Mouse (Mus musculus) liver, embryonic 14.5 days (tissue): ENCODE measurements at regions not wholly inside any gene's neighbourhood (a gene's known extent, or its start where the extent isn't known, plus 50 kb on each side); places are given as distances from the start of the nearest gene placed in this dataset.

ENCODE experiments used
- ATAC-seq: fragments of 200-750 bp; cut with Nextera tagmentation; 2 replicates; pipeline ENCODE4 v1.8.0; 2017; ENCODE audit warnings: moderate number of reproducible peaks, mild to moderate bottlenecking, moderate library complexity; ENCODE audit not compliant: insufficient read depth
- DNase-seq, 3 experiments: peaks; one replicate each; pipeline ENCODE4 v3.0.0-alpha.2; 2012 to 2013; ENCODE audit warnings: low read depth in 3 of 3, low spot score in 3 of 3
- H3K27ac ChIP-seq: fragments of 300-500 bp; sonication (generic); 2 replicates; pipeline ENCODE4 v1.5.1; 2014; ENCODE audit warnings: moderate library complexity, mild to moderate bottlenecking, control low read depth, inconsistent platforms
- H3K27me3 ChIP-seq: fragments of 300-500 bp; sonication (generic); 2 replicates; pipeline ENCODE4 v1.6.1; 2014; ENCODE audit warnings: mild to moderate bottlenecking, low read length, moderate library complexity; ENCODE audit not compliant: control insufficient read depth, insufficient read depth
- H3K36me3 ChIP-seq: fragments of 300-500 bp; sonication (generic); replicated peaks from 2 replicates; pipeline ENCODE4 v1.6.1; 2014; ENCODE audit warnings: low read depth; ENCODE audit not compliant: control insufficient read depth, insufficient read depth
- H3K4me1 ChIP-seq, 2 experiments: fragments of 200-500 bp in 1 of 2; fragments of 300-500 bp in 1 of 2; sonication (generic) in 1 of 2; replicated peaks; 2 replicates each; pipeline ENCODE4 v1.6.1; 2012 to 2014; ENCODE audit warnings: antibody characterized with exemption in 1 of 2, inconsistent platforms in 1 of 2, low read length in 1 of 2; ENCODE audit not compliant: control insufficient read depth in 2 of 2, insufficient read depth in 2 of 2
- H3K4me2 ChIP-seq: fragments of 300-500 bp; sonication (generic); 2 replicates; pipeline ENCODE4 v1.6.1; 2014; ENCODE audit warnings: low read depth, mild to moderate bottlenecking, control low read depth, moderate library complexity
- H3K4me3 ChIP-seq, 2 experiments: fragments of 200-500 bp in 1 of 2; fragments of 300-500 bp in 1 of 2; sonication (generic) in 1 of 2; 2 replicates each; pipeline ENCODE4 v1.5.1; 2012 to 2014; ENCODE audit warnings: low read depth in 2 of 2, low read length in 2 of 2, mild to moderate bottlenecking in 2 of 2, control low read depth in 1 of 2, inconsistent platforms in 1 of 2, moderate library complexity in 1 of 2; ENCODE audit not compliant: insufficient read depth in 1 of 2
- H3K9ac ChIP-seq: fragments of 300-500 bp; sonication (generic); replicated peaks from 2 replicates; pipeline ENCODE4 v1.6.1; 2014; ENCODE audit warnings: mild to moderate bottlenecking, control low read depth, moderate library complexity
- H3K9me3 ChIP-seq: fragments of 300-500 bp; sonication (generic); 2 replicates; pipeline ENCODE4 v1.6.1; 2016; ENCODE audit warnings: low read length, mixed read lengths; ENCODE audit not compliant: control insufficient read depth
- CTCF ChIP-seq: IDR thresholded peaks from 2 replicates; pipeline ENCODE4 v1.5.1; 2016; ENCODE audit warnings: antibody characterized with exemption, low read depth, control low read depth
- EP300 ChIP-seq: IDR thresholded peaks from 2 replicates; pipeline ENCODE4 v1.6.1; 2016; ENCODE audit warnings: antibody characterized with exemption, low read depth
- WGBS: fragments of 180-500 bp; shearing (Covaris S2); extraction: QIAGEN DNeasy Blood & Tissue Kit; methylation state at CpG from one replicate; pipeline ENCODE4 v1.1.7; 2014; ENCODE audit not compliant: insufficient replicate concordance; 5-methylcytosine and 5-hydroxymethylcytosine counted together

DNA sequence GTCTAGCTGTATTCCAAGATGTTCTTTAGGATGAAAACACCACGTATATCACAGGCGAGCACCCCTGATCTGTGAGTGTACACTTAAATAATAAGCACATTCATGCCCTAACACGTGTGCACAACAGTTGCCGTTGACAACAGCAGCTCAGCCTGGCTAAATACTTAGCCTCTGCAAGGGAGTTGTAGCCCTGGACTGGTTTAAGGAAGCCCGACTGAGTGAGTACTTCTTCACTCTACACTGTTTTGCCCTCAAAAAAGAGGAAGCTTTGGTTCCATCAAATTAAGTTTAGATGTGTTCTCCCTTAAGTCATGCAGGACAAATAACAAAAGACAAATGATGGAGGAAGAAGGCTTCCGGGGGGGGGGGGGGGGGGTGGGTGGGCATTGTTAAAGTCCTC lies 208.0 kb upstream of the Rhobtb1 start:
- Histone ChIP-seq H3K4me2 (no peak overlapping the region), H3K27ac (no peak overlapping the region), H3K9ac (no peak overlapping the region), H3K36me3 (no peaks in the 10 kb centered on the region), H3K9me3 (no peaks in the 10 kb centered on the region), H3K27me3 (no peaks in the 10 kb centered on the region), H3K4me3 (no peak overlapping the region), H3K4me1 (no peaks in the 10 kb centered on the region)
- no peak for DNase-seq
- no peak for ATAC-seq
- TF ChIP-seq CTCF (no peak), EP300 (no peak)
- 33% methylated on average over 6 of the region's 6 CpGs for WGBS

DNA sequence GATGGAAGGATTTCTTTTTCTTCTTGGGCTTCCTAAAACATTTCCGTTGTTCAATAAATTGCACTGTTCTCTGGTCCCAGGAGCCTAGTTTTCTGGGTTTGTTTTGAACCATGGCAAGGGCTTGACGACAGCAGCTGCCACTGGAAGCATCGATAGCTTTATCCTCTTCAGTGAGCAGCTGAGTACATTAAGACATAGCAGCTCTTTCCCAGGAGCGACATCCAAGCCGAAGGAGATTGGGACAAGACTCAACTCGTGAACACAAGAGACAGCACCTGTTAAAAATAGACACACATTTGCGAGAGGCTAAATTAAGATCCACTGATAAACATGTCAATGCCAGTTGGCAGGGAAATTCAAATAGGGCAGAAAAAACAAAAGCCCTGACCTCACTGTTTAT lies 194.7 kb upstream of the Rhobtb1 start:
- ATAC-seq (no peak), DNase-seq (no peak)
- Histone ChIP-seq H3K4me3 (no peak overlapping the region), H3K36me3 (no peaks in the 10 kb centered on the region), H3K27ac (no peak overlapping the region), H3K4me2 (no peak overlapping the region), H3K9ac (no peak overlapping the region), H3K4me1 (no peaks in the 10 kb centered on the region), H3K9me3 (no peaks in the 10 kb centered on the region), H3K27me3 (no peaks in the 10 kb centered on the region)
- 61% methylated on average over 7 of the region's 7 CpGs for WGBS
- no peak for TF ChIP-seq EP300
- TF ChIP-seq CTCF = no peak

DNA sequence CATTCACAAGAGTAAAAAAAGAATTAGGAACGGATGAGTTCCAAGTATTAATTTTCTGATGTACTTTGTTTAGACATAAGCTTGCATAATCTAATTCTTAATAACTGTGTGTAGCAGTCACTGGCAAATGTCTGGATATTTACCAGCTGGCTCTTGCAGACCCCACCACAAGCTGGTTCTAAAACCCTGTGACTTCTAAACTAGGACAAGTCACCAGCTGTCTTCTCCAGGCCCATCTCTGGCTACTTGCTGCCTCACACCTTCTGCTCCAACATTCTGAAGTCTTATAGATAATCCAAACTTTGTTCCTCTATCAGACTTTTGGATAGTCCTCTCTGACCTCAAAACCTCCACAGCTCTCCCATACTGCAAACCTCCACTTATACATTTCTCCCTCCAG lies 189.9 kb upstream of the Rhobtb1 start:
- H3K27ac ChIP-seq = no peak overlapping the region
- TF ChIP-seq EP300 = no peak
- TF ChIP-seq CTCF = no peak
- no peaks in the 10 kb centered on the region for H3K4me1 ChIP-seq
- H3K4me3 ChIP-seq = no peak overlapping the region
- no peak overlapping the region for H3K4me2 ChIP-seq
- no peaks in the 10 kb centered on the region for H3K9me3 ChIP-seq
- DNase-seq (no peak), ATAC-seq (no peak)
- WGBS = 44% methylated on average over 1 of the region's 1 CpGs
- H3K27me3 ChIP-seq = no peaks in the 10 kb centered on the region
- no peaks in the 10 kb centered on the region for H3K36me3 ChIP-seq
- H3K9ac ChIP-seq = no peak overlapping the region

DNA sequence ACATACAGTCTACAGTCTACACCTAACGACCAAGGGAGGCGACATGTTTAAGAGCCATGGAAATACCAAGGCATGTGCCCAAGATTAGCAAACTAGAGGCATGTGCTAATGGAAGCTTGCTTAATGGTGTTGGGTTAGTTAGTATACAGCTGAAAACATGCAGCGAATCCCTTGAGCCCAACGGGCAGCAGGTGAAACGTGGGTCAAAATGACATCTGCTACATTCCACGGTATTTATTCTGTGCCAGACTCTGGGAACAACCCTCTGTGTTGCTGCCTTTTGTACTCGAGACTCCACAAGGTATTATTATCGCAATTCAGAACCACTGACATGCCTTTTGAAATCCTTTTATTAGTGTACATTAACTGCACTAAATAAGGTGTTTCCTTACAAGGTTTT lies 188.1 kb upstream of the Rhobtb1 start:
- no peak overlapping the region for H3K9ac ChIP-seq
- H3K9me3 ChIP-seq = no peaks in the 10 kb centered on the region
- ATAC-seq (no peak), DNase-seq (no peak)
- no peak for TF ChIP-seq EP300
- no peak for TF ChIP-seq CTCF
- no peaks in the 10 kb centered on the region for H3K36me3 ChIP-seq
- H3K27ac ChIP-seq = no peak overlapping the region
- H3K4me1 ChIP-seq = no peaks in the 10 kb centered on the region
- no peaks in the 10 kb centered on the region for H3K27me3 ChIP-seq
- H3K4me2 ChIP-seq = no peak overlapping the region
- 69% methylated on average over 8 of the region's 8 CpGs for WGBS
- H3K4me3 ChIP-seq = no peak overlapping the region

DNA sequence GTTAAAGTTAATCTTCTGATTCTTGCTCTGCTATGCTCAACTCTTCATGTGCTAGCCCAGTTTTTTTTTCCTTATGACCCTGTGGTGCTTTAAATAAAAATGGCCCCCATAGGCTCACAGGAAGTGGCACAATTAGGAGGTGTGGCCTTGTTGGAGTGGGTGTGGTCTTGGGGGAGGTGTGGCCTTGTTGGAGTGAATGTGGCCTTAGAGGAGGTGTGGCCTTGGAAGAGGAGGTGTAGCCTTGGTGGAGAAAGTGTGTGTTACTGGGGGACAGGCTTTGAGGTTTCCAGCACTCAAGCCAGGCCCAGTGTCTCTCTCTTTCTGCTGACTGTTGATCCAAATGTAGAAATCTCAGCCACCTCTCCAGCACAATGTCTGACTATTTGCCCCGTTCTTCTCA lies 186.0 kb upstream of the Rhobtb1 start:
- Histone ChIP-seq H3K27me3 (no peaks in the 10 kb centered on the region), H3K9ac (no peak overlapping the region), H3K4me2 (no peak overlapping the region), H3K4me1 (no peaks in the 10 kb centered on the region), H3K27ac (no peak overlapping the region), H3K36me3 (no peaks in the 10 kb centered on the region), H3K4me3 (no peak overlapping the region), H3K9me3 (no peaks in the 10 kb centered on the region)
- 65% methylated on average over 1 of the region's 1 CpGs for WGBS
- ATAC-seq = no peak
- DNase-seq = no peak
- TF ChIP-seq CTCF = no peak
- no peak for TF ChIP-seq EP300
